Mouse (Mus musculus) hindbrain, postnatal 0 days (tissue): ENCODE measurements at regions not wholly inside any gene's neighbourhood (a gene's known extent, or its start where the extent isn't known, plus 50 kb on each side); places are given as distances from the start of the nearest gene placed in this dataset.

Experiments
- ATAC-seq: fragments of 200-750 bp; cut with Nextera tagmentation; 2 replicates; pipeline ENCODE4 v1.8.0; 2017; ENCODE audit warnings: mild to moderate bottlenecking, moderate TSS enrichment, moderate library complexity
- DNase-seq: peaks from one replicate; pipeline ENCODE4 v3.0.0-alpha.2; 2015; ENCODE audit warnings: low spot score
- H3K27ac ChIP-seq: fragments of 300-500 bp; sonication (generic); 2 replicates; pipeline ENCODE4 v1.5.1; 2014; ENCODE audit warnings: mild to moderate bottlenecking
- H3K27me3 ChIP-seq: fragments of 300-500 bp; sonication (generic); 2 replicates; pipeline ENCODE4 v1.6.1; 2014; ENCODE audit warnings: low read length, mixed read lengths; ENCODE audit not compliant: insufficient read depth
- H3K36me3 ChIP-seq: fragments of 300-500 bp; sonication (generic); 2 replicates; pipeline ENCODE4 v1.6.1; 2014; ENCODE audit warnings: low read length, mixed read lengths; ENCODE audit not compliant: insufficient read depth
- H3K4me1 ChIP-seq: fragments of 300-500 bp; sonication (generic); 2 replicates; pipeline ENCODE4 v1.6.1; 2014; ENCODE audit warnings: antibody characterized with exemption, low read length, mixed read lengths; ENCODE audit not compliant: insufficient read depth
- H3K4me2 ChIP-seq: fragments of 300-500 bp; sonication (generic); 2 replicates; pipeline ENCODE4 v1.6.1; 2014; ENCODE audit warnings: low read depth, mild to moderate bottlenecking, low read length, moderate library complexity, mixed read lengths
- H3K4me3 ChIP-seq: fragments of 300-500 bp; sonication (generic); 2 replicates; pipeline ENCODE4 v1.5.1; 2014; ENCODE audit warnings: low read length
- H3K9ac ChIP-seq: fragments of 300-500 bp; sonication (generic); replicated peaks from 2 replicates; pipeline ENCODE4 v1.6.1; 2014; ENCODE audit warnings: mild to moderate bottlenecking, low read length, moderate library complexity, mixed read lengths
- H3K9me3 ChIP-seq: fragments of 300-500 bp; sonication (generic); 2 replicates; pipeline ENCODE4 v1.6.1; 2016; ENCODE audit warnings: low read length, mixed read lengths
- CTCF ChIP-seq: IDR thresholded peaks from 2 replicates; pipeline ENCODE4 v1.5.1; 2016; ENCODE audit warnings: antibody characterized with exemption, control low read depth, low read depth
- WGBS: fragments of 180-500 bp; shearing (Covaris S2); extraction: QIAGEN DNeasy Blood & Tissue Kit; methylation state at CpG from one replicate; pipeline ENCODE4 v1.1.7; 2014; 5-methylcytosine and 5-hydroxymethylcytosine counted together

- no peak for ATAC-seq
- TF ChIP-seq CTCF: no peak
- Histone ChIP-seq H3K27me3 (no peaks in the 10 kb centered on the region), H3K4me1 (no peaks in the 10 kb centered on the region), H3K36me3 (no peaks in the 10 kb centered on the region), H3K9ac (no peak overlapping the region), H3K27ac (no peak overlapping the region), H3K4me3 (no peak overlapping the region), H3K9me3 (no peaks in the 10 kb centered on the region), H3K4me2 (no peak overlapping the region)
- DNase-seq: peak; percentile 7
Measured at GRCm38 (mm10) chr1:143946933-143947332, 57.0 kb downstream of the Rgs2 start.

- TF ChIP-seq CTCF: no peak
- no peak overlapping the region for H3K4me2 ChIP-seq
- ATAC-seq (peak; percentile 77), DNase-seq (peak; percentile 67)
- 38% methylated on average over 5 of the region's 5 CpGs for WGBS
- H3K9ac ChIP-seq: no peak overlapping the region
- H3K36me3 ChIP-seq: no peaks in the 10 kb centered on the region
- 0 out of 2 replicates have a peak, but pooled peaks cover 4% of the 10 kb centered on the region for H3K4me1 ChIP-seq
- no peaks in the 10 kb centered on the region for H3K27me3 ChIP-seq
- H3K4me3 ChIP-seq: no peak overlapping the region
- no peak overlapping the region for H3K27ac ChIP-seq
- no peaks in the 10 kb centered on the region for H3K9me3 ChIP-seq
Measured at GRCm38 (mm10) chr1:143941465-143941864, 62.5 kb downstream of the Rgs2 start.

GRCm38 (mm10) chr1:143939511-143939910, 64.5 kb downstream of the Rgs2 start:
- Histone ChIP-seq H3K9ac (no peak overlapping the region), H3K36me3 (no peaks in the 10 kb centered on the region), H3K9me3 (no peaks in the 10 kb centered on the region), H3K27ac (no peak overlapping the region), H3K4me1 (0 out of 2 replicates have a peak, but pooled peaks cover 4% of the 10 kb centered on the region), H3K4me3 (no peak overlapping the region), H3K4me2 (no peak overlapping the region), H3K27me3 (no peaks in the 10 kb centered on the region)
- no peak for TF ChIP-seq CTCF
- peak; percentile 12 for DNase-seq
- WGBS: 32% methylated on average over 2 of the region's 2 CpGs
- no peak; the same call in 1 of the 2 replicates for ATAC-seq

- no peak for TF ChIP-seq CTCF
- Histone ChIP-seq H3K9ac (no peak overlapping the region), H3K36me3 (no peaks in the 10 kb centered on the region), H3K4me1 (0 out of 2 replicates have a peak, but pooled peaks cover 4% of the 10 kb centered on the region), H3K27ac (no peak overlapping the region), H3K4me2 (no peak overlapping the region), H3K9me3 (no peaks in the 10 kb centered on the region), H3K27me3 (no peaks in the 10 kb centered on the region), H3K4me3 (no peak overlapping the region)
- DNase-seq (peak; percentile 23), ATAC-seq (peak; percentile 45; the same call in 1 of the 2 replicates)
- 56% methylated on average over 3 of the region's 3 CpGs for whole genome bisulfite sequencing
Measured at GRCm38 (mm10) chr1:143938569-143938968, 65.4 kb downstream of the Rgs2 start.

GRCm38 (mm10) chr1:143930798-143931197, 73.2 kb downstream of the Rgs2 start:
- no peaks in the 10 kb centered on the region for H3K27me3 ChIP-seq
- no peaks in the 10 kb centered on the region for H3K4me1 ChIP-seq
- DNase-seq: no peak
- H3K9ac ChIP-seq: no peak overlapping the region
- H3K9me3 ChIP-seq: no peaks in the 10 kb centered on the region
- no peak for TF ChIP-seq CTCF
- WGBS: 77% methylated on average over 3 of the region's 3 CpGs
- H3K4me2 ChIP-seq: no peak overlapping the region
- ATAC-seq: no peak
- H3K27ac ChIP-seq: no peak overlapping the region
- no peak overlapping the region for H3K4me3 ChIP-seq
- H3K36me3 ChIP-seq: no peaks in the 10 kb centered on the region

GRCm38 (mm10) chr1:143929567-143930165, 74.3 kb downstream of the Rgs2 start:
- Histone ChIP-seq H3K4me3 (no peak overlapping the region), H3K9me3 (no peaks in the 10 kb centered on the region), H3K36me3 (no peaks in the 10 kb centered on the region), H3K4me2 (no peak overlapping the region), H3K27ac (no peak overlapping the region), H3K4me1 (no peaks in the 10 kb centered on the region), H3K27me3 (no peaks in the 10 kb centered on the region), H3K9ac (no peak overlapping the region)
- 69% methylated on average over 5 of the region's 5 CpGs for WGBS
- DNase-seq: no peak
- TF ChIP-seq CTCF: no peak
- ATAC-seq: no peak

GRCm38 (mm10) chr1:143922499-143922898, 81.5 kb downstream of the Rgs2 start:
- 63% methylated on average over 1 of the region's 1 CpGs for WGBS

More at GRCm38 (mm10) chr1:143922499-143922898, 81.5 kb downstream of the Rgs2 start:
- no peak for TF ChIP-seq CTCF
- no peak for DNase-seq
- Histone ChIP-seq H3K9me3 (no peaks in the 10 kb centered on the region), H3K36me3 (no peaks in the 10 kb centered on the region), H3K4me3 (no peak overlapping the region), H3K9ac (no peak overlapping the region), H3K27me3 (no peaks in the 10 kb centered on the region), H3K4me2 (no peak overlapping the region), H3K4me1 (no peaks in the 10 kb centered on the region), H3K27ac (no peak overlapping the region)
- ATAC-seq: no peak
